Mouse (Mus musculus): ENCODE measurements around the gene Bckdk.
"Not testable (repeated sequence)": the region's sequence is repeated elsewhere in the genome, so short reads cannot be mapped to it uniquely, and the experiment has no call there.

The Bckdk gene

DNA sequence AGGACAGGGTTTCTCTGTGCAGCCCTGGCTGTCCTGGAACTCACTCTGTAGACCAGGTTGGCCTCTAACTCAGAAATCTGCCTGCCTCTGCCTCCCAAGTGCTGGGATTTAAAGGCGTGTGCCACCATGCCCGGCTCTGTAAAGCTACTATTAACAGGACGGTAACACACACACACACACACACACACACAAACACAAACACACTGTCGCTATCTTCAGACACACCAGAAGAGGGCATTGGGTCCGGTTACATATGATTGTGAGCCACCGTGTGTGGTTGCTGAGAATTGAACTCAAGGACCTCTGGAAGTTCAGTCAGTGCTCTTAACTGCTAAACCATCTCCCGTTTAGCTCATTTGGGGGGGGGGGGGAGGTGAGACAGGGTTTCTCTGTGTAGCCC, 8.0 kb upstream of the Bckdk start:
- not testable (repeated sequence) for DNase-seq (ENCODE audit: low read depth)

DNA sequence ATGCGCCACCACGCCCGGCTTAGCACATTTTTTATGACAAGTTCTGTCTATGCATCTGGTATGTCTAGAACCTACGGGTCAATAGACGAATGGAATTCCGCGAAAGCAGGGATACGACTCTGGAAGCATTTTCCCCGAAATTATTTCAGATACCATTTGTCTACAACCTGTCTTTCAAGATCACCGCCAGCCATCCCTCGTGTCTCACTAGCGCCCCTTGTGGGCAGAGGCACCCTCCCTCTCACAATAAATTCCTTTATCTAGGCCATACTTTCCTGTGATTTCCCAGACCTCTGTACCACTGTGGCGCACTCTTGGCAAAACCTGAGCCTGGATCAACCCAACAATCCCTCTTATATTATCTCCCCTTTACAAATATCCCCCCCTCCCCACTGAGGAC, 7.5 kb upstream of the Bckdk start:
- DNase-seq (ENCODE audit: low read depth) = peak; percentile 70

DNA sequence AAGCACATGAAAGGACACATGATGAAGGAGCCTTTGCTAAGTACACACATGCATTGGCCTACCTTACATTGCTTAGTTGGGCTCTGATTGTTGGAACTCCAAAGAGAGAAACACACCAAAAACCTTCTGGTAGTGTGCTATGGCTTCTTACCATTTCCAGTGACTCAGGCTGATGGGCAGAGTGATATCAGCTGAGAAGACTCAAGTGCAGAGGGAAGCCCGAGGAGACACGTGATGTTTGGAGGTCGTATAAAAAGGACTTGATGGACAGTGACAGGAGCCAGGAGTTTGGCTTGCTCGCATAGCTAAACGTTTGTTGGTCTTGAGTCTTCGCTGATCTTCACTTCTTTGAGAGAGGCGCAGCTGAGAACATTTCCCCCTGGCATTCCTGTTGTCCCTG, 6.3 kb upstream of the Bckdk start:
- DNase-seq (ENCODE audit: low read depth) = no peak

DNA sequence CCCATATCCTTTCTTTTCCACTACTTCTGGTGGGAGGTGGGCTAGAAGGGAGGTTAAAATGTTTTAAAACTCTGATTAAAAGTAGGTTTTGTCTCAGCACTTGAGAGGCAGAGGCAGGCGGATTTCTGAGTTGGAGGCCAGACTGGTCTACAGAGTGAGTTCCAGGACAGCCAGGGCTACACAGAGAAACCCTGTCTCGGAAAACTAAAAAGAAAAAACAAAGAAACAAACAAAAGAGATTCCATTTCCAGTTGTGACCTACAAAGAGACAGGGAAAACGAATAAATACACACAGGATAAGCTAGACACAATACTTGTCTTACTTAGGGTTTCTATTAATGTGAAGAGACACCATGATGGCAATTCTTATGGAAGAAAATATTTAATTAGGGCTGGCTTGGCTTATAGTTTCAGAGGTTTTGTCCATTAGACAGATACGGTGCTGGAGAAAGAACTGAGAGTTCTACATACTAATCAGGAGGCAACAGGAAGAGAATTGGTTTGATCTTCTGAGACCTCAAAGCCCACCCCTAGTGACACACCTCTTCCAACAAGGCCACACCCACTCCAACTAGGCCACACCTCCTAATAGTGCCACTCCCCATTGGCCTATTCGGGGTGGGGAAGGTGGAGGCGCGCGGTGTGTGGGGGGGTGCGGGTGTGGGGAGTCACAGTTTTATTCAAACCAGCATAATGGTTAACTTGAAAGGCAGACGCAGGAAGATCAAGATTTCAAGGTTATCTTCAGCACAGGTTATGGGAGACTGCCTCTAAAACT, 5.5 kb upstream of the Bckdk start:
- no peak for DNase-seq (ENCODE audit: low read depth)

DNA sequence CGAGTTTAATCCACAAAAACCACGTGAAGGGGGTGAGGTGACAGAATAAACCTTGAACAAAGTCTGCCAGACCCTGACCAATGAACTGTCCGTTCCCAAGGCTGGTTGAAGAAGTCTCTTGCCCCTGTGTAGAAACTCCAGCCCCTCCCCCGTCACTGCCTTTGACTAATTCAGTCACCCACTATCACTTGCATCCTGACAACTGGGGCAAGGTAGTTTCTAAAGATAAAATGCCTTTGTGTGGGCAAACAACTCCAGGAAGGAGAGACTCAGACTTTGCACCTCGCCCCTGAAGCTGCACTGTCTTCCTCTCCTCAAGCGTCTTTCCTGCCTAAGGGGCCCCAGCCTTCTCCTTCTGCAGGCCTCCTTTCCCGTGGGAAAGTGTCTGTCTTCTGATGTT, 3.9 kb upstream of the Bckdk start:
- DNase-seq (ENCODE audit: low read depth) = no peak

DNA sequence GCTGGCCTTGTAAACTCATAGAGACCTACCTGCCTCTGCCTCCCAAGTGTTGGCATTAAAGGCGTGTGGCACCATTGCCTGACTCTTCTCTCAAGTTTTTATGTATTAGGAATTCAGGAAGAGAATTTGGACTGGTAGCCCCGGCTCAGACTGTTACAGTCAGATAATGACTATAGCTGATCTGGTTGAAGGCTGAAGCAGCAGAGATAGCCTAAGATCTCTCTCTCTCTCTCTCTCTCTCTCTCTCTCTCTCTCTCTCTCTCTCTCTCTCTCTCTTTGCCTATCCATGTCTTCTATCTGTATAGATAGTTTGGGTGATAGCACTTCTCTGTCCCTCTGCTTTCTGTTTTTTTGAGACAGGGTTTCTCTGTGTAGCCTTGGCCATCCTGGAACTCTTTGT, 2.1 kb upstream of the Bckdk start:
- no peak for DNase-seq (ENCODE audit: low read depth)

DNA sequence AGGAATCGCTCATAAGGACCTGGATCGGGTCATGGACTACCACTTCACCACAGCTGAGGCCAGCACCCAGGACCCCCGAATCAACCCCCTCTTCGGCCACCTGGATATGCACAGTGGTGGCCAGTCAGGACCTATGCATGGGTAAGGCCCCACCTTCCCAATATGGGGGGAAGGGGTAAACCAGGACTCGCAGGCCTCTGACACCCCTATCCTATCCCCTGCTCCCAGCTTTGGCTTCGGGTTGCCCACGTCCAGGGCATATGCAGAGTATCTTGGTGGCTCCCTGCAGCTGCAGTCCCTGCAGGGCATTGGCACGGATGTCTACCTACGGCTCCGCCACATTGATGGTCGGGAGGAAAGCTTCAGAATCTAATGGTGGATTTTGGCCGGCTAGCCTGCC, 4.1 kb downstream of the Bckdk start:
- DNase-seq (ENCODE audit: low read depth) = no peak

DNA sequence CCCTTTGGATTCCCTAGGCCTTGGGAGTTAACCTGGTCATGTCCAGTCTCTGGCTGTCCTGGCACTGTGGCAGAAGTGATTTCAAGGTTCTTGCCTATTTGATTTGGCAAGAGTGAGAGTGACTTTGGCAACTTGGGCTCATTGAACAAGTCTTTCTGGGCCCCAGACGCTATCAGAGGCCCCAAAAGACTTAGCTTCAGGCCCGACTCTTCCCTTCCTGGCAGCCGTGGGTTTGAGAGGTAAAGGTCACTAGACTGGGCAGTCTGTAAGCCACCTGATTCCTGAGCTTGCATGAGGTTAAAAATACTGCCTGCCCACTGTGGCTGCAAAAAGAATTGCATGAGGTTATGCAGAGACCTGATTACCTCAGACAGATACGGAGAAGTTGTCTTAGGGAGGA, 4.8 kb downstream of the Bckdk start:
- no peak for DNase-seq (ENCODE audit: low read depth)

DNA sequence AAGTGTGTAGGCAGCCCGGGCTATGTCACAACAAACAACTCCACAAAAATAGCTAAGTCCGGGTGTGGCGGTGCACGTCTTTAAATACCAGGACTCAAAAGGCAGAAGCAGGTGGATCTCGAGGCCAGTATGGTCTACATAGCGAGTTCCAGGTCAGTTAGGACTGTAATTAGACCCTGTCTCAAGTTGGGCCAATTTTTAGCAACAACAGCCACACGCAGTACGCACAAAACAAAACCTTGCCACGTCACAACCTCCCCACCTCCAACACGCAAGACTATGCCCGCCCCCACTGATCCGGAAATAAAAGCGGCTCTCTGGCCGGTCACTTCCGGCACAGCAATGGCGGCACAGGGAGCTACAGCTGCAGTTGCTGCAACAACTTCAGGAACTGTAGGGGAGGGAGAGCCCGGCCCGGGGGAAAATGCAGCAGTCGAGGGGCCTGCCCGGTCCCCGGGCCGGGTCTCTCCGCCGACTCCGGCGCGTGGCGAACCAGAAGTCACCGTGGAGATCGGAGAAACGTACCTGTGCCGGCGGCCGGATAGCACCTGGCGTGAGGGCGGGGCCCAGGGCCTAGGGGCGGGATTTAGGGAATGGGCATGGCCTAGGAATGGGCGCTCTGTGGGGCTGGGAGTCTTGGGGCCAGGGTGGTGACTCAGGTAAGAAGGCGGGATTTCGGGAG, 8.4 kb downstream of the Bckdk start, which contains the start of gene Kat8:
TSS of gene Kat8 (plus strand) at position 327 of the 682 bp plus-strand sequence.
- peak; percentile 93 for DNase-seq (ENCODE audit: low read depth)

DNA sequence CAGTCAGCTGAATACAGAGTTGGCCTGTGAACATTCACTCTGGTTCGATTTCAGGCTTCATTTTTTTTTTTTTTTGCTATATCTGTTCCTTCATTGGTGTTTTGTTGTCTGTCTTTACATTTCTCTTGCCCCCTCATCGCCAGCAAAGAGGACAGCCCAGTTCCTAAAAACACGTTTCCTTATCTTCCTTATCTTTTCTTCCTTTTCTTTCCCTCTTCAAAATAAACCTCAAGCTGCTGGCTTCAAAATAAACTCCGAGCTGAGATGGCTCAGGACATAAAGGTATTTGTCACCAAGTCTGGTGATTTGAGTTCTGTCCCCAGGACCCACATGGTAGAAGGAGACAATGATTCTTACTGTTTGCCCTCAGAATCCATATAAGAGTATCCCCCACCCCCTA, 9.1 kb downstream of the Bckdk start:
- no peak for DNase-seq (ENCODE audit: low read depth)

DNA sequence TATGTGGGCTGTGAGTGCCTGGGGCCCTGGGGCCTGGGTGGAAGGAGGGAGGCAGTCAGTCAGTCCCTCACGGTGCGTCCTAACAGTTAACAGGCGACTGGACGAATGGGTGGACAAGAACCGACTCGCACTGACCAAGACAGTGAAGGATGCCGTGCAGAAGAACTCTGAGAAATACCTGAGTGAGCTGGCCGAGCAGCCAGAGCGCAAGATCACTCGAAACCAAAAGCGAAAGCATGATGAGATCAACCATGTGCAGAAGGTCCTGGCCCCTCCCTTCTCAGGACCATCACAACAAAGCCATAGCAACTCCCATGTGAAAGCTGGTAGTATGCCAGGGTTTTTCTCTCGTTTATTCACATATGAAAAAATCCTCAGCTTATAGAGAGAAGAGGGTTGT, 11.4 kb downstream of the Bckdk start:
- no peak for DNase-seq (ENCODE audit: low read depth)

DNA sequence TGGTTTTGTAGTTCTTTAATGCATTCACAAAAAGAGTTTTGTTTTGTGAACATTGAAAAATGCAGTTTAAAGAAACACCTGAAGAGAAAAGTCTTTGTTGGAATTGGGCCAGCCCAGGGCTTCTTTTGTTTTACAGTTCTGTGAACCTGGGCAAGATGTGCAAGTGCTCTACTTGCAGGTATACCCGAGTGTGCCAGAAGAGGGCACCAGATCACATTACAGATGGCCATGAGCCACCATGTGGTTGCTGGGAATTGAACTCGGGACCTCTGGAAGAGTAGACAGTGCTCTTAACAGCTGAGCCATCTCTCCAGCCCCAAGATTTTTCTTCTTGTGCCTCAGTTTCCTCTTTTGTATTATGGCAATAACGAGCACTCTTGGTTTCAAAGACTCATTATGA, 14.3 kb downstream of the Bckdk start:
- peak; percentile 66 for DNase-seq (ENCODE audit: low read depth)

DNA sequence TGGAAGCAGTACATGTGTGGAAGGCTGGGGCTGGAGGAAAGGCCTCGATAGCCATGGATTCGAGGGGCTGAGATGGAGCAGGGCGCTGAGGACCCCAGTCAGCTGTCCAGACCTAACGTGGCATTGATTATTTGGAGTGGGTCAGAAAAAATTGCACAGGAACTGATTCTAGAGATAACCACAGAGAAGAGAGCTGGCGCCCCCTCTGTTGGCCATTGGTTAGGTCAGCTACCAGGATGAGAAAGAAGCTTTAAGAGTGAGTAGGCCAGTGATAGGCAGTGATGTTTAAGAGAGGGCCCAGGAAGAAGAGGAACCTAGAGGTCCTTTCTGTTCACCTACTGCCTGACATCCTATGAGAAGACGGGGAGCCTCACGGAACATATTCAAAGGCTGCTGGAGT, 15.4 kb downstream of the Bckdk start:
- DNase-seq (ENCODE audit: low read depth) = peak; percentile 38

DNA sequence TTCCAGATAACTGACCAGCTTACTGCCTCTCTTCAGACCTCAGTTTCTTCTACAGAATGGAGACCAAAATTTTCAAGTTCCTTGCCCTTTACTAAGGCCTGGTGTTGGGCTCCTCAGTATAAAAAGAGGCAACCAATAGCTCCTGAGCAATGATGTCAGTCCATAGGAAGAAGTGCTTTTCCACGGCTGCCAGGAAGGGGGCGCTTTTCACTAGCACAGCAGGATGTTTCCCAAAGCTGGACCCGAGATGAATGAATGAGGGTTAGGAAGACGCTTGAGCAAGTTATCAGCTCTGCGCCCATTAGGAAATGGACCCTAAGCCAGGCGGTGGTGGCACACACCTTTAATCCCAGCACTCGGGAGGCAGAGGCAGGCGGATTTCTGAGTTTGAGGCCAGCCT, 17.6 kb downstream of the Bckdk start:
- peak; percentile 67 for DNase-seq (ENCODE audit: low read depth)

DNA sequence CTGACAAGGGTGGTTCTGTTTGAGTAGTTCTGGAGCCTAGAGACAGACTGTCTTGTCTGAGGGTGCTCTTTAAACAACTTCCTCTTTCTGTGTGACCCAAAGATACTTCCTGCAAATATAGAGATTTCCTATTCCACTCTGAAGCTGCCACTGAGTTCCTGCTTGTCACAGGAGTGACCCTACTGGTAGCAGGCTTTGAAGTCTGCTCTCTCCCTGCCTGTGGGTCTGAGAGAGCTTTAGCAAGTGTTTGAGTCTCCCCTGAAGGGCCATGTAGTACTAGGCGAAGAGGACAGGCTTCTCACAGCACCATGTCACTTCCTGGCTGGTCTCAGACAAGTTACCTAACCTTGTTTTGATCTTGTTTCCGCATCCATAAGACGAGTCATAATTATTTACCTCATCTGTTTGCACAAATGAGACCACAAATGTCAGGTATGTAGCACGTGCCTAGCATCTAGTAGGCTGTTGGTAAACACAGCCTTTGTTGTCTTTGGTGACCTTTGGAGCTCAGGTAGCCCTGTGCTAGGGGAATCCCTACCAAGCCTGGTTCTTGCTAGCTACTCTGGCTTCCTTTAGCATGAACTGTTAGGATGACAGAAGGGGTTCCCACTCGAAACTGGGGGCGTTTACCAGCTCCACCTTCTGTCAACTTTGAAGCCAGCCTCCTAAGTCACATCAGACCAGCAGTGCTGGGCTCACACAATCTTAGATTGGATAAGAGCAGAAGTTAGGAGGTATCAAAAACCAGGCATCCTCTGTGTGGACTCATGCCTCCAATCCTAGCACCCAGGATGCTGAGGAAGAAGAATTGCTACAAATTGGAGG, 18.8 kb downstream of the Bckdk start:
- no peak for DNase-seq (ENCODE audit: low read depth)

DNA sequence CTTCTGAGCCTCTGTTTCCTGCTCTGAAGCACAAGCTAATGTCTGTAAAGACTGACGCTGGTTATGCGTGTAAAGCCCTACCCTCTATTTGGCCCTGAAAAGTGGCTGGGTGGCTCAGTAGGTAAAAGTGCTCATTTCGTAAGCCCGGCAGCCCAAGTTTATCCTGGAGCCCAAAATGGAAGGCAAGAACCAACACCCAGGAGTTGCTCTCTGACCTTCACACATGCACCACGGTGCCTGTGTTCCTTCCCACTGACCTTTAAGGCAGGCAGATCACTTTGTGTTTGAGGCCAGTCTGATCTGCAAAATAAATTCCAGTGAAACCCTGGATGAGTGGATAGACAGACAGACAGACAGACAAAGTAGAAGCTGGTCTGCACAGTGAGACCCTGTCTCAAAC, 19.8 kb downstream of the Bckdk start:
- DNase-seq (ENCODE audit: low read depth) = no peak

DNA sequence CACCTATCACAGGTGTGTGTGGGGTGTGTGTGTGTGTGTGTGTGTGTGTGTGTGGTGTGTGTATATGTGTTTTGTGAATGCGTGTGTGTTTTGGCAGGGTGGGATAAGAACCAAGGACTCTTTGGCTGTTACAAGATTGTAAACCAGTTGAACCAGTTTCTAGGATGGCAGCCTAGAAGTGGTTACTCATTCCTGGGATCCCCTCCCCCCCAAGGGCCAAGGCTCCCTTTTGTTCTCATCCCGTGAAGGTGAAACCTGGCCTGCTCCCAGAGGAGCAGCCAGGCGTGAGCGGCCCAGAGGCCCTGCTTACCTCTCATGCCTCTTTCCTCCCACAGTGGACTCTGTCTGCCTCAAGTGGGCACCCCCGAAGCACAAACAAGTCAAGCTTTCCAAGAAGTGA, 21.4 kb downstream of the Bckdk start:
- DNase-seq (ENCODE audit: low read depth) = no peak

DNA sequence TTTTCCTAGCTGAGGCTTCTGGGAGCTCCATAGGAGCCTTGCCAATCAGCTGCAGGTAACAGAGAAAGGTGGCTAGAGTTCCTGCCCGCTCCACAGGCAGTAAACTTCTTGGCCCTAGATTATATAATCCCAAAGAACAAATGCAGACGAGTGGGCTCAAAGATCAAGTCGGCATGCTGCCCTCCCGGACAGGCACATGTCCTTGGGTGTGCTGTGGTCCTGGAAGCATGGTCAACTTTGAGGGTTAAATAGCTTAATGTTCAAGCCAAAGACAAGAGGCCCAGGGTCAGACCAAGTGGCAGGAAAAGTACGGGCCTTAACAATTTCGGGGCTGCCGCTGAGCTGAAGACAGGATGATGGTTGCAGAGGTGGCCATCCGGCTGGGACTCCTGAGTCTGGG, 22.2 kb downstream of the Bckdk start:
- no peak for DNase-seq (ENCODE audit: low read depth)

DNA sequence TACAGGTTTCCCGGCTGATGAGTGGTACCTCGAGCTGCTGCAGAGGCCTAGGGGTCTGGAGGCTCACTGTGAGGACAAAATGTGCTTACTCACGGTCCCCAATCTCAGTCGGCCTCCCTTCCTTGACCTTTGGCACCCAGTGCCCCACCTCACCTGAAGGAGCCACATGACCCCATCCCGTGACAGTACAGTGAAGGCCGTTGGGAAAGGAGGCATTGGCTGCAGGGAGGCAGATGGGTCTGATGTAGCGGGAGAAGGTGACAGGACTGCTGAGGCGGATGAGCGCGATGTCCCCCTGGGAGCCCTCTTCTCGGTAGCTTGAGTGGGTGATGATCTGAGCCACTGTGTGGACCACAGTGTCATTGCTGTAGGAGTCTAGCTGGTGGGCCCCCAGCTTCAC, 23.0 kb downstream of the Bckdk start:
- no peak for DNase-seq (ENCODE audit: low read depth)

DNA sequence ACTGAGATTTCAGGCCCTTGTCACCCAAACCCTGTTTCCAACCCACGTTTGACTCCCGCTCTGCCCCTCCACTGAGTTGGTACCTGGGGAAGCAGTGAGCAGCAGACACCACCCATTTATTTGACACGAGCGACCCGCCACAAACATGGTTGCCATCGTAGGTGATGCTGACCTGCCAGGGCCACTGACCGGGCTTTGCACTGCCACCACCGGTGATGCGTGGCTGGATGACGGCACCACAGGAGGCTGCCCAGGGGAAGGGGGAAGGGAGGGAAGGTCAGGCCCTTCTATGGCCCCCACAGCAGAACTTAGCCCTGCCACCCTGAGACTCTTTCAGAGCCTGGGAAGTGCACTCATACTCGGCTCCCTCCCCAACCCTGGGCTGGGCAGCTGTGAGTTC, 23.8 kb downstream of the Bckdk start:
- DNase-seq (ENCODE audit: low read depth) = no peak

DNA sequence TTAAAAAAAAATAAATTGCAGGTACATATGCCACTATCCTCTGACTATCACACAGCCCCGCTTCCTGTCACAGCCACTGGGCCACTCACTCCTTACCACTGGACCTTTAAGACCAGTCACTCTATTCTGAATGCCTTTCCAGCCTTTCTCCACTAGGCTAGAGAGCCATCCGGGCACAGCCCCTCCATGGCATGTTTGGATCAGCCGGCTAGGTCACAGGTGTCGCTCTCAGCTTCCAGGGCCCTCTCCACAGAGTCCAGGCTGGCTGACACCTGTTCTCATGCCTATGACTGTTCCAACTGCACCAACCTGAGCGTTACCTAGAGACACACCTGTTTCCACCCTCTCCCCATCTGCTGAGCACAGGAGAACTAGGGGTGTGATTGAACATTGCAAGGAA, 24.7 kb downstream of the Bckdk start:
- no peak for DNase-seq (ENCODE audit: low read depth)

DNA sequence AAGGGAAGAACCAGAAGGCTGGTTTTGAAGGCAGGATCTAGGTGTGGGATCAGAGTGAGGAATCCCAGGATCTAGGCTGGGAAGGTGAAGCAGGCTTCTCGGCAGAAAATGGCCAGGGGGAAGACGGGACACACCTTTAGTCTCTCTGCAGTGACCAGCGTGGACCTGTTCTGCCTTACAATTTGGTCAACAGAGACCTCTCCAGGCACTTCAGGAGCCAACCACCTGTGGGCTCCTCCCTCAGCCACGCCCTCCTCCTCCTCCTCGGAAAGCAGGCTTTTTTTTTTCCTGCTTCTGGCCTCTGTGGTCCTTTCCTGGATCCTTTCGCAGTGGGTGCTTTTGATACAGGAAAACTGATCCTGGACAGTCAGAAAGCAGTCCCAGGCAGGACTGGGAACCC, 26.0 kb downstream of the Bckdk start, which contains the start of gene Prss8:
TSS of gene Prss8 (minus strand) at position 182 of the 400 bp plus-strand sequence.
- no peak for DNase-seq (ENCODE audit: low read depth)

DNA sequence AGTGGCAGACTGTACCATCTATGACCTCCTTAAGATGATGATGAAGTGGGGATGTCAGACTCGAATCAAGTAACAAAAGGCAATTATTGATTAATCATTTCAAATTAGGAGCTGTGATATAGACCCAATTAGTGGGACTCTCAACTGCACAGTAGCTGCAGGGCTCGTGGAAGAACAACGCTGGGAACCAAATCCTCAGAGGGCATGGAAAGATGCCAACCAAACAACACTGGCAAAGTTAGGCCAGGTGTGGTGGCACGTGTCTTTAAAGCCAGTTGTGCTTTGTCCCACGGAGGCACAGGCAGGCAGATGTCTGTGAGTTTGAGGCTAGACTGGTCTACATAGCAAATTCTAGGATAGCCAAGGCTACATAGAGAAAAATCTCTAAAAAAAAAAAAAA, 26.8 kb downstream of the Bckdk start:
- DNase-seq (ENCODE audit: low read depth) = no peak
